Mouse (Mus musculus) C2C12 (cell line): ENCODE results near the gene Prg4.

Experiments
- CEBPB ChIP-seq: IDR thresholded peaks from one replicate; pipeline ENCODE4 v1.6.1; 2011; ENCODE audit warnings: low read depth, mild to moderate bottlenecking, control low read depth, moderate library complexity
- CTCF ChIP-seq: IDR thresholded peaks from one replicate; pipeline ENCODE4 v1.5.1; 2011; ENCODE audit not compliant: control insufficient read depth, insufficient read depth, insufficient read length
- FOSL1 ChIP-seq: IDR thresholded peaks from one replicate; pipeline ENCODE4 v1.8.0; 2011; ENCODE audit warnings: mild to moderate bottlenecking, low read length; ENCODE audit not compliant: poor library complexity, insufficient read depth, severe bottlenecking
- MAX ChIP-seq: IDR thresholded peaks from one replicate; pipeline ENCODE4 v1.6.1; 2011; ENCODE audit warnings: mild to moderate bottlenecking, control low read depth
- MYOD1 ChIP-seq: IDR thresholded peaks from one replicate; pipeline ENCODE4 v1.6.1; 2011; ENCODE audit warnings: low read depth; ENCODE audit not compliant: control insufficient read depth, insufficient read length
- MYOG ChIP-seq: IDR thresholded peaks from one replicate; pipeline ENCODE4 v1.6.1; 2011; ENCODE audit not compliant: control insufficient read depth, insufficient read length; ENCODE audit errors: extremely low read depth
- USF1 ChIP-seq: IDR thresholded peaks from one replicate; pipeline ENCODE4 v1.6.1; 2011; ENCODE audit warnings: low read depth, mild to moderate bottlenecking, control low read depth, moderate library complexity

DNA sequence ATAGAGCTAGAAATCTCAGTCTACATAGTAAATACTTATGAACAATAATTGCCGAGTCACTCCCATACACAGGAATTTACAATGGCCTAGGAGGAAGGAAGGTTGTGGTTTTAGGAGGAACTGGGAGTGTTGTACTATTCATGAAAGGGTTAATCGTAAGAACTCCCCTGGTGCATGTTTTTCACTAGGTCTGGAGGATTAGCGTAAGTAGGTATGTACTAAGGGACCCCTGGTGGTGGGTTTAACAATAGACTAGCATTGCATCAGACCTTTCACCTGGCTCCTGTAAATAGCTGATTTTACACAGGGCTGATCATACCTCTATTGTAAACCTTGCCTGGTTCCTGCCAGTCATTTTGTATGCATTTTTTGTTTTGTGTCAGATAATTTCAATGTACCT, 39.7 kb downstream of the Prg4 start:
- no peak for TF ChIP-seq CEBPB
- TF ChIP-seq CTCF: no peak
- TF ChIP-seq MYOD1: no peak
- no peak for TF ChIP-seq MYOG
- TF ChIP-seq USF1: no peak
- TF ChIP-seq MAX: no peak
- TF ChIP-seq FOSL1: no peak
